Mouse (Mus musculus) stomach, postnatal 0 days (tissue): ENCODE measurements around the gene Tnrc6a.

Experiments
- CTCF ChIP-seq: IDR thresholded peaks from 2 replicates; pipeline ENCODE4 v1.5.1; 2016; ENCODE audit warnings: antibody characterized with exemption, low read depth, mild to moderate bottlenecking, moderate library complexity
- EP300 ChIP-seq: optimal IDR thresholded peaks from 2 replicates; pipeline ENCODE3; 2016; ENCODE audit warnings: antibody characterized with exemption

GRCm38 (mm10) chr7:123084708-123085107 lies 39.0 kb upstream of the Tnrc6a start:
- TF ChIP-seq EP300 (no peak), CTCF (no peak)
